Mouse (Mus musculus) liver, embryonic 14.5 days (tissue): ENCODE results near the gene Xylt1. TPM values are rescaled to one million over a fixed set of nuclear protein-coding genes. Genes with fewer than 3 reads are reported as not detected.

ENCODE experiments used
- ATAC-seq: fragments of 200-750 bp; cut with Nextera tagmentation; 2 replicates; pipeline ENCODE4 v1.8.0; 2017; ENCODE audit warnings: moderate number of reproducible peaks, mild to moderate bottlenecking, moderate library complexity; ENCODE audit not compliant: insufficient read depth
- DNase-seq, 3 experiments: peaks; one replicate each; pipeline ENCODE4 v3.0.0-alpha.2; 2012 to 2013; ENCODE audit warnings: low read depth in 3 of 3, low spot score in 3 of 3
- H3K27ac ChIP-seq: fragments of 300-500 bp; sonication (generic); 2 replicates; pipeline ENCODE4 v1.5.1; 2014; ENCODE audit warnings: moderate library complexity, mild to moderate bottlenecking, control low read depth, inconsistent platforms
- H3K27me3 ChIP-seq: fragments of 300-500 bp; sonication (generic); 2 replicates; pipeline ENCODE4 v1.6.1; 2014; ENCODE audit warnings: mild to moderate bottlenecking, low read length, moderate library complexity; ENCODE audit not compliant: control insufficient read depth, insufficient read depth
- H3K36me3 ChIP-seq: fragments of 300-500 bp; sonication (generic); replicated peaks from 2 replicates; pipeline ENCODE4 v1.6.1; 2014; ENCODE audit warnings: low read depth; ENCODE audit not compliant: control insufficient read depth, insufficient read depth
- H3K4me1 ChIP-seq, 2 experiments: fragments of 200-500 bp in 1 of 2; fragments of 300-500 bp in 1 of 2; sonication (generic) in 1 of 2; replicated peaks; 2 replicates each; pipeline ENCODE4 v1.6.1; 2012 to 2014; ENCODE audit warnings: antibody characterized with exemption in 1 of 2, inconsistent platforms in 1 of 2, low read length in 1 of 2; ENCODE audit not compliant: control insufficient read depth in 2 of 2, insufficient read depth in 2 of 2
- H3K4me2 ChIP-seq: fragments of 300-500 bp; sonication (generic); 2 replicates; pipeline ENCODE4 v1.6.1; 2014; ENCODE audit warnings: low read depth, mild to moderate bottlenecking, control low read depth, moderate library complexity
- H3K4me3 ChIP-seq, 2 experiments: fragments of 200-500 bp in 1 of 2; fragments of 300-500 bp in 1 of 2; sonication (generic) in 1 of 2; 2 replicates each; pipeline ENCODE4 v1.5.1; 2012 to 2014; ENCODE audit warnings: low read depth in 2 of 2, low read length in 2 of 2, mild to moderate bottlenecking in 2 of 2, control low read depth in 1 of 2, inconsistent platforms in 1 of 2, moderate library complexity in 1 of 2; ENCODE audit not compliant: insufficient read depth in 1 of 2
- H3K9ac ChIP-seq: fragments of 300-500 bp; sonication (generic); replicated peaks from 2 replicates; pipeline ENCODE4 v1.6.1; 2014; ENCODE audit warnings: mild to moderate bottlenecking, control low read depth, moderate library complexity
- H3K9me3 ChIP-seq: fragments of 300-500 bp; sonication (generic); 2 replicates; pipeline ENCODE4 v1.6.1; 2016; ENCODE audit warnings: low read length, mixed read lengths; ENCODE audit not compliant: control insufficient read depth
- CTCF ChIP-seq: IDR thresholded peaks from 2 replicates; pipeline ENCODE4 v1.5.1; 2016; ENCODE audit warnings: antibody characterized with exemption, low read depth, control low read depth
- EP300 ChIP-seq: IDR thresholded peaks from 2 replicates; pipeline ENCODE4 v1.6.1; 2016; ENCODE audit warnings: antibody characterized with exemption, low read depth
- WGBS: fragments of 180-500 bp; shearing (Covaris S2); extraction: QIAGEN DNeasy Blood & Tissue Kit; methylation state at CpG from one replicate; pipeline ENCODE4 v1.1.7; 2014; ENCODE audit not compliant: insufficient replicate concordance; 5-methylcytosine and 5-hydroxymethylcytosine counted together
- polyA plus RNA-seq, 2 experiments: library from polyadenylated mRNA; depleted of rRNA in 1 of 2; stranded (reverse) in 1 of 2; unstranded in 1 of 2; fragments of >200 nt; fragmentation: Nextera tagmentation in 1 of 2; extraction: Ambion mirVana in 1 of 2; gene quantifications; 2 replicates each; pipeline versions ENCODE4 v1.2.1 to v1.2.3; 2012 to 2014

The Xylt1 gene
- polyA plus RNA-seq, 2 experiments, result 0.27 to 0.40 TPM

DNA sequence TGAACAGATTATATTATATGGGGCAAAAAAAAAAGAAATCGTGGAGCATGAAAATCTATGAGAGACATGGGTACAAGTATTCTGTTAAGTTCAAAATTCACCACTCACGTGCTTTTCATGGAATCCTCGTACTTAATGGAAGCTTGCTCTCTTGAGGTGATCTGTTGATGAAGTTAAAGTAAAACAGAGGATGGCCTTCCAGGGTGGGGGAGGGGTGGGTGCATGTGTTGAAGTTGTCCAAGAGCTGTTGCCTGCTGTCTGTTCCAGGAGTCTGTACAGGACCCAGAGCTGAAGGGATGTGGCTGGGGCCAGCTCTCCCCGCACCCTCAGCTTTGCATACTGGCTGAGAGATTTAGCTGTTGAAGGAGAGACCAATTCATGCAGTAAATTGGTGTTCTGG lies 45.6 kb downstream of the Xylt1 start:
- Histone ChIP-seq H3K9ac (no peak overlapping the region), H3K27me3 (no peaks in the 10 kb centered on the region), H3K27ac (no peak overlapping the region), H3K4me1 (no peaks in the 10 kb centered on the region), H3K36me3 (no peaks in the 10 kb centered on the region), H3K9me3 (no peaks in the 10 kb centered on the region), H3K4me3 (no peak overlapping the region), H3K4me2 (no peak overlapping the region)
- ATAC-seq (no peak), DNase-seq (no peak)
- WGBS, result 63% methylated on average over 4 of the region's 4 CpGs
- TF ChIP-seq EP300, result no peak
- no peak for TF ChIP-seq CTCF

DNA sequence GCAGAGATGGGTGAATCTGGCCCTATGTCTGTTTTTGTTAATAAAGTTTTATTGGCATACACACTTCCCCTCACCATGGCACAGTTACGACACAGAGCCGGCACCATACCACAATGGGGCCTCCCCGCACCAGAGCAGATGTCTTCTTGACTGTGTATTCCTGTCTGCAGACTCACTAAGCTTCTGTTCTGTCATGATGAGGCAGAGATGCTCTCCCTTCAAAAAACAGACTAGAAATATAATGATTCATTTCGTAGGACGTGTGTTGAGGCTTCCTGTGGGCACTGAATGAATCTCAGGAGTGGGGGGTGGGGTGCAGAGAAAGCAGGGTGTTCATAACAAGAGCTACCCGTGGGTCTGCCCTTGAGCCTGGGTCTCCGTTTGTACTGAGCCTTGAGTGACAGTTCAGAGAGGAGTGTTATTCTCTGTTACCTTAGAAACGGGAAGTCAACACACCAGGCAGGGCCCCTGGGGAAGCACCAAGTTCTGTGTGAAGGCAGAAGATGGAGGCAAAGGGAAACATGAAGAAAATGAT lies 48.0 kb downstream of the Xylt1 start:
- H3K4me2 ChIP-seq, result no peak overlapping the region
- no peak overlapping the region for H3K9ac ChIP-seq
- DNase-seq, result peak; percentile 7 to 24 (median 24)
- WGBS, result 23% methylated on average over 8 of the region's 8 CpGs
- no peaks in the 10 kb centered on the region for H3K27me3 ChIP-seq
- no peak overlapping the region for H3K27ac ChIP-seq
- H3K9me3 ChIP-seq, result no peaks in the 10 kb centered on the region
- H3K4me3 ChIP-seq, result no peak overlapping the region
- ATAC-seq, result no peak
- H3K4me1 ChIP-seq, result peaks cover 0 to 2% of the 10 kb centered on the region in 2 experiments; a peak in 1 of 4 replicates
- TF ChIP-seq CTCF (no peak), EP300 (no peak)
- no peaks in the 10 kb centered on the region for H3K36me3 ChIP-seq

DNA sequence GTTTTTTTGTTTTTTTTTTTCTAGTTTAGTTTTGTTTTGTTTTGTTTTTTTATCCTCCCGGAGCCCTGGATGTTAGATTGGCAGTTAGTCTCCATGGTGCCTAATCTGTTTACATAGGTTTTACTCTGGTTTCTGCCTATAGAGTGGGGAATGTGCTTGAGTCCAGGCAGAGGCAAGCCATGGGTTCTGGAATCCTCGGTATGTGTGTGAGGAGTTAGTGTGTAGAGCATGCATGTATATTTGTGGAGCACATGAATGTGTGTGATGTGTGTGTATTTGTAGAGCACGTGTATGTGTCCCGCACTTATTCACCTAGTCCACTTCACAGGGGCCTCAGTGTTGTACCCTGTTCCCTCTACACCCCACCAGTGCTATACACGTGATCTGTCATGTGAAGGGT lies 48.7 kb downstream of the Xylt1 start:
- Histone ChIP-seq H3K27ac (no peak overlapping the region), H3K4me1 (peaks cover 0 to 2% of the 10 kb centered on the region in 2 experiments; a peak in 1 of 4 replicates), H3K4me2 (no peak overlapping the region), H3K9ac (no peak overlapping the region), H3K27me3 (no peaks in the 10 kb centered on the region), H3K4me3 (no peak overlapping the region), H3K36me3 (no peaks in the 10 kb centered on the region), H3K9me3 (no peaks in the 10 kb centered on the region)
- TF ChIP-seq CTCF (no peak), EP300 (no peak)
- WGBS, result 64% methylated on average over 5 of the region's 5 CpGs
- no peak for ATAC-seq
- no peak for DNase-seq

DNA sequence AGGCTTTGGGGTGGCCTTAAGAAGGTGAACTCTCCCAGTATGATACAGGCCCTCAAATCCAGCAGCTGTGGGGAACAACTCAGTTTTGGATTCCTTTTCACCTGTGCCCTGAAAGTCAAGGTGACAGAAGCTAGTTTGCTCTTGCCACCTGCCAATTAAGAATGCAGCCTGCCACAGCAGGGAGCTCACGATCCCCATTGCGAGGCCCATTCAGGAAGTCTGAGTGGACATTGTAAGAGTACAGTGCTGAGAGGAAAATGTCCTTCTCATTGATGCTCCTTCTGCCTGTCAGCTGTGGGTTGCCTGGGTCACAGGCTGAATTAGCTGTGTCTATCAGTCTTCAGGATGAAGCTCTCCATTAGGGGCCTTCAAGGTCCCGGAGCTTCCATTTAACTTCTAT lies 49.1 kb downstream of the Xylt1 start:
- Histone ChIP-seq H3K4me2 (no peak overlapping the region), H3K27ac (no peak overlapping the region), H3K9me3 (no peaks in the 10 kb centered on the region), H3K27me3 (no peaks in the 10 kb centered on the region), H3K4me1 (peaks cover 0 to 2% of the 10 kb centered on the region in 2 experiments; a peak in 1 of 4 replicates), H3K36me3 (no peaks in the 10 kb centered on the region), H3K4me3 (no peak overlapping the region), H3K9ac (no peak overlapping the region)
- no peak for ATAC-seq
- TF ChIP-seq CTCF, result no peak
- TF ChIP-seq EP300, result no peak
- WGBS, result 78% methylated on average over 3 of the region's 3 CpGs
- DNase-seq, result no peak

DNA sequence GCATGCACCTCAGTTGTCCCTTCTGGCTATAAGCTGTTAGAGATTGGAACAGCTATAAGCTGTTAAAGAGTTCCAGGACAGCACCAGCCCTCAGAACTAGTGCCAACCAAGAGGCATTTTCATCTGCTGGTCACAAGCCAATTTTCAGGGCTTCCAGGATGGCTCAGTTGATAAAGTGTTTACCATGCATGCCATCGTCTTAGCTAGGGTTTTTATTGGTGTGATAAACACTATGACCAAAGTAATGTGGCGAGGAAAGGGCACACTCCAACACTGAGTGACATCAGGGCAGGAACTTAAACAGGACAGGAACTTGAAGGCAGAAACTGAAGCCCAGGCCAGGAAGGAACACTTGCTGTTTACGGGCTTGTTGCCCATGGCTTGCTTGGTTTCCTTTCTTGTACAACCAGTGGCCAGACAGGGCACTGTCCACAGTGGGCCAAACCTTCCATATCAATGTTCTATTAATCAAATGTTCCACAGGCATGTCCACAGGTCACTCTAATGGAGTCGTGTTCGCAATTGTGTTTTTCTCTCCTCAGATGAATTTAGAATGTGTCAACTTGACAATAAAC lies 49.7 kb downstream of the Xylt1 start:
- WGBS, result 60% methylated on average over 5 of the region's 5 CpGs
- H3K4me1 ChIP-seq, result peaks cover 0 to 2% of the 10 kb centered on the region in 2 experiments; a peak in 1 of 4 replicates
- H3K9me3 ChIP-seq, result no peaks in the 10 kb centered on the region
- no peak overlapping the region for H3K9ac ChIP-seq
- H3K4me3 ChIP-seq, result no peak overlapping the region
- H3K4me2 ChIP-seq, result no peak overlapping the region
- no peak for TF ChIP-seq EP300
- no peak for TF ChIP-seq CTCF
- H3K27ac ChIP-seq, result no peak overlapping the region
- DNase-seq, result no peak
- H3K36me3 ChIP-seq, result no peaks in the 10 kb centered on the region
- no peak for ATAC-seq
- H3K27me3 ChIP-seq, result no peaks in the 10 kb centered on the region
